Mouse (Mus musculus): ENCODE results near the gene Me1.

DNA sequence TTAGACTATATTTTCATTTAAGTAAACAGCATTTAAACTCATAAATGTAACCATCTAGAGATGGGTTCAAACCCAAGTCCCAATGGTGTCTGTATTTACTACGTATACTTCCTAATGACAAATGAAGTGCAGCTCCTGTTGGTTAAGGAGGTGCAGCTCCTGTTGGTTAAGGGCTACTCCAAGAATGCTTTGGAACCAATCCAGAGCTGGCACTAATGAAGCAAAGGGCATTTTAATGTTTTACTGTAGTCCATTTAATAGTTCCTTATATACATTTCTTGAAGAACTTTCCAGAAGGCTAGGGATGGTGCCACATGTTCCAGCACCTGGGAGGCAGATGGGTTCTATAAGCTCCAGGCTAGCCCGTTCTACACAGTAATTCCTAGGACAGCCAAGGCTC, 20.3 kb downstream of the Me1 start:
- TF ChIP-seq POLR2A (IDR thresholded peaks at IDR 0.05; ENCODE audit: borderline replicate concordance, extremely low read depth, low read depth, low read length) (no peak), CTCF (IDR thresholded peaks at IDR 0.05; ENCODE audit: insufficient read depth, low read length) (no peak)
